Mouse (Mus musculus) bone marrow macrophage, adult 2 months (primary cell): ENCODE data around the gene Nlrc5. TPM values are rescaled to one million over a fixed set of nuclear protein-coding genes. Genes with fewer than 3 reads are reported as not detected.
"Not testable (repeated sequence)": the region's sequence is repeated elsewhere in the genome, so short reads cannot be mapped to it uniquely, and the experiment has no call there.

Source experiments
- H3K27ac ChIP-seq: 2 replicates; pipeline ENCODE4 v1.5.1; 2012; ENCODE audit warnings: low read depth, low read length; ENCODE audit not compliant: insufficient read depth
- H3K4me1 ChIP-seq: 2 replicates; pipeline ENCODE4 v1.6.1; 2012; ENCODE audit warnings: low read length; ENCODE audit not compliant: control insufficient read depth, insufficient read depth
- H3K4me3 ChIP-seq: 2 replicates; pipeline ENCODE4 v1.5.1; 2012; ENCODE audit warnings: mild to moderate bottlenecking, low read length, moderate library complexity; ENCODE audit not compliant: insufficient read depth
- CTCF ChIP-seq: IDR thresholded peaks from 2 replicates; pipeline ENCODE4 v1.5.1; 2012; ENCODE audit warnings: low read depth, mild to moderate bottlenecking, low read length, moderate library complexity
- POLR2A ChIP-seq: IDR thresholded peaks from 2 replicates; pipeline ENCODE4 v1.6.1; 2012; ENCODE audit warnings: mild to moderate bottlenecking, low read depth, low read length, borderline replicate concordance
- polyA plus RNA-seq: library from polyadenylated mRNA; stranded (reverse); fragments of >200 nt; gene quantifications from 2 replicates; pipeline ENCODE4 v1.2.4, GENCODE M21; 2012; ENCODE audit not compliant: missing spikeins, insufficient read depth, insufficient read length

The Nlrc5 gene
- polyA plus RNA-seq, 1 experiment: 37.8 TPM

DNA sequence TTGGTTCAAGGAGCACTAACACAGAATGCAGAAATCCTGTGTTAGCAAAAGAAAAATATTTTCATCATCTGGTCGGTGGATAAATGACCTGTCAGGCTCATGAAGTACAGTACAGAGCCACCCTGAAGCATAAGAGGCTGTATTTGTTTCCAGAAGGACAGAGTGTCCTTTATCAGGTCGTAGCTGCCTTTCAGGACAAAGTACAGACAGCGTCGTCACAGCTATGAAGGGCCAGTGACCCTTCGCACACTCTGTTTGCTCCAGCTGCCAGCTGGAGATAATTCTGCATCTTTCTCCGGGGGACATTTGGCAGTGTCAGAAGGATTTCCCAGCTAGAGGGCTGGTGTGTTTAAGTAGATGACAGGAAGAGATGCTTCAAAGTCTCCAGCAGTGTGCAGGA is 41.5 kb upstream of the Nlrc5 start:
- H3K4me3 ChIP-seq: no peak overlapping the region
- 0 out of 2 replicates have a peak, but pooled peaks cover 3% of the 10 kb centered on the region for H3K4me1 ChIP-seq
- TF ChIP-seq CTCF: no peak
- no peak for TF ChIP-seq POLR2A
- H3K27ac ChIP-seq: no peak overlapping the region

DNA sequence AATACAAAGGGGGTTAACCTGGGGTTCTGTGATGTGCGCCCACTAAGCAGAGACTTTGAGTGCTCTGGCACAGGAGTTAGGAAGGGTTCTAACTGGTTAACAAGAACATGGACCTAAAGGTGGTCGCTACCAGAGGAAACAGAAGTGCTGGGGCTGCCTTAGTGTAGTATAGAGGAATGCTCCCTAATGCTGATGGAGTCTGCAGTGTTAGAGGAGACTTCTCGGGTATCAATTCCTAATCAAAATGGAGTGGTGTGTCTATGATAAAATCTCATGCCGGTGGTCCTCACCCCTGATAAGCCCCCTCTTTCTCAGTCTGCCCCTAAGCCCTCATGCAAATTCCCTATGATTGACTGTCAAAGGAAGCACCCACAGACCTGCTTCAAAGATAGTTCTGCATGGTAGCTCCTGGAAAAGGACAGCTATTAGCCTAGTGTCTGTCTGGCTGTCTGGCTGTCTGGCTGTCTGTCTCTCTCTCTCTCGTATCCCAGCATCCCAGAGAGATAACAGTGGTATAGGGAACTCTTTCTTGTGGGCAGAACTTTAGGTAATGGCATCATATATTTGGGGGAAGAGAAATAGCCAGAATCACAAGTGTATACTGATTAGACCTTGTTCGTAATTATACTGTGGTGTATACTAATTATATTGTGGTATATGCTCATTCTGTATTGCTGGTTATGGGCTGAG is 38.2 kb upstream of the Nlrc5 start:
- no peak overlapping the region for H3K4me3 ChIP-seq
- H3K4me1 ChIP-seq: peaks cover 5% of the 10 kb centered on the region; the same call in 1 of the 2 replicates
- H3K27ac ChIP-seq: no peak overlapping the region
- TF ChIP-seq CTCF (no peak), POLR2A (no peak)

DNA sequence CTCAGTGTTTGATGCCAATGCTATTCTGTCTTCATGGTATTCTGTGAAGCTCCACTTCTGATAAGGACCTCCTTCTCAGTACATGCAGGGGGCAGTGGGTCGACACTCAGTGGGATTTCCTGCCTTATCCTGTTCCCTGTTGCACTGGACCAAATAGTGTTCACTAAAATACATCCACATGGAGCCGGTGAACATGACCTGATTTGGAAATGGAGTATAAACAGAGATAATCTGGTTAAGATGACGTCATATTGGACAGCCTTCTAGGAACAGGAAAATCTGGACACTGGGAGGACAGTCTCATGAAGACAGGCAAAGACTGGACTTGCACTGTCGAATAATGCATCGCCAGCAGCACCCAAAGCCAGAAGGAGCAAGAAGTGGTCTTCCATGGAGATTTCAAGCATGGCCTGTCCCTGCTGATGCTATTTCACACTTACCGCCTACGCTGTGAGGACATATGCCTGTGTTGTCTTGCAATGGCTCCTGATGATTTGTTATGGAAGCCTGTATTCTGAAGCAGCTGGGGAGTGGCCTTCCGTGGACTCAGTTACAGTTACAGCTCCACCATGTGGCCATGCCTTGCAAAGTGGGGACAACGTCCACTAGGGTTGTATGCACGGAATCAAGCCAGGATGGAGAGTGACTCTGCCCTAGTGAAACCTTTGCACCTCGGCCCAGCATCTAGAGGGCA is 37.0 kb upstream of the Nlrc5 start:
- Histone ChIP-seq H3K4me3 (no peak overlapping the region), H3K27ac (no peak overlapping the region)

DNA sequence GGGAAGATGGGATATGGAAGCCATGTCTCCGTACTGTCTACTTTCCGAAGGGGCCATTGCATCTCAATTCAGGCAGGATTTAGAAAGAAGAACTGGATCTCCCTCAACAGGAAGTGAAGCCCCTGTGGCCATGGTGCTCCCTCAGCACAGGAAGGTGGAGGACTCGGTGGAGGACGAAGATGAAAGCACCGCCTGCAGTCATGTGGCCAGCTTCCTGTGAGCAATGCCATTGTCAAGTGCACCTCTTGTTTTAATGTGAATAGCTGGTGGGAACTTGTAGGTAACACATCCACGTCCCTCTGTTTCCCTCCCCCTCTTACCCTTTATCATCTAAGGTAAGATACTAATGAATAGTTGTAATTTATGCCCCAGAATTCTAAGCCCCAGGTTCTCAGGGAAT is 35.6 kb upstream of the Nlrc5 start:
- no peak overlapping the region for H3K4me3 ChIP-seq
- H3K4me1 ChIP-seq: peaks cover 5% of the 10 kb centered on the region; the same call in 1 of the 2 replicates
- no peak overlapping the region for H3K27ac ChIP-seq
- TF ChIP-seq POLR2A (no peak), CTCF (no peak)

More for the DNA sequence above, 37.0 kb upstream of the Nlrc5 start:
- TF ChIP-seq CTCF: peak; percentile 69
- no peak for TF ChIP-seq POLR2A
- H3K4me1 ChIP-seq: peaks cover 5% of the 10 kb centered on the region; the same call in 1 of the 2 replicates

DNA sequence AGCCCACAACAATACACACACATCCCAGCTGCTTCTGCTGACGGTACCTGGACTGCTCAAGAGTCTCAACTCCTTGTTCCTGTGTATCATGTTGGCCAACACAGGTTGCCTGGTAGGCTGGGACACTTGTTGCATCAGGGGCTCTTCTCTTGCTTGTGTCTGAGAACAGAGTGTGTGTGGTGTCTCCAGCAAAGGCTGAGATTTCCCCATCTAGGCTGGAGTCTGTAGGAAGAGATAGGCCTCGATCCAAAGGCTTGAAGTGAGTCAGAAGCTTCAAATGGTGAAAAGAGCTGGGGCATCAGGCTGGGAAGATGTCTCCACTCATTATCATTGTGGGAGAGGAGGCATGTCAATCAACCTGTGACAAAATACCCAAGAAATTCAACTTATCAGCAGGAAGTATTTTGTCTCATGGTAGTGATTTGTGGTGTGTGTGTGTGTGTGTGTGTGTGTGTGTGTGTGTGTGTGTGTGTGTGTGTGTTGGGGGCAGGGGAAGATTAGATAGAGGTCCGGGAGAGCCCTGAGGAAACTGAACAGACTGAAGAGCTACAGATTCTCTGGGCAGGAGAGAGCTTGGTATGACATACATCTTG is 34.7 kb upstream of the Nlrc5 start:
- Histone ChIP-seq H3K4me1 (peaks cover 5% of the 10 kb centered on the region; the same call in 1 of the 2 replicates), H3K27ac (no peak overlapping the region), H3K4me3 (no peak overlapping the region)
- no peak for TF ChIP-seq CTCF
- TF ChIP-seq POLR2A: no peak

DNA sequence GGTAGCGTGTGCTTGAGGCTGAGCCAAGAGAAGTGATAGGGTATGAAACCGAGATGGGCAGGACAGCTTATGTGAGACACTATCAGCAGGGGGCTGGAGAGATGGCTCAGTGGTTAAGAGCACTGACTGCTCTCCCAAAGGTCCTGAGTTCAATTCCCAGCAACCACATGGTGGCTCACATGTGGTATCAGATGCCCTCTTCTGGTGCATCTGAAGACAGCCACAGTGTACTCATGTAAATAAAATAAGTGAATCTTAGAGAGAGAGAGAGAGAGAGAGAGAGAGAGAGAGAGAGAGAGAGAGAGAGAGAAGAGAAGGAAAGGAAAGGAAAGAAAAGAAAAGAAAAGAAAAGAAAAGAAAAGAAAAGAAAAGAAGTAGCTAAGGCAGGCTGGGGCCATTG is 34.2 kb upstream of the Nlrc5 start:
- not testable (repeated sequence) for H3K4me1 ChIP-seq, H3K4me3 ChIP-seq, H3K27ac ChIP-seq

DNA sequence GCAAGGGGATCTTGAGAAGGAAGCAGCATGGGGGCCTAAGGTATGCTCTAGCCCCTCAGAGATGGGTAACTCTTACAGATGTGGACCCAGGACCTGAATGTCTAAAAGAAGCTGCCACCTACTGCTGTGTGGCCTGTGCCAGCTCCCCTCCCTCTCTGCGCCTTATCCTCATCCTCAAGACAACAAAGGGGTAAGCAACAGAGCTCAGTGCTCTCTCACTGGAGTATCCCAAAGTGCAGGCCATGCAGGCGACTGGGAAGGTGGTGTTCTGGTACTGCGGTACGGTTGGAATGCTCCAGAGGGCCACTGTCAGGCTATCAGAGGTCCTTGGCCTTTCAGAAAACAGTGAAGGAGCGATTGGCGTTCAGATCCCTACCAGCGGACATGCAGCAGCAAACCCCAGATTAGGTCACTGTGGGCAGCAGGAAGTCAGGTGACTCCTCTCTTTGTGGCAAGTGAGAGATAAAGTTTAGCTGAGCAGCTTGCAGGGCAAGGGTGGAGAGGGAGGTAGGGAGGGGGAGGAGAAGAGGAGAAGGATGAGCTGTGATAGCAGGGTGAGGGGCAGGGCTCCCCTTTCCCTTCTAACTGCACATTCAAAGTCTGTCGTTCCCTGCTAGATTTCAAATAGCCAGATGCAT is 25.6 kb upstream of the Nlrc5 start:
- H3K27ac ChIP-seq: no peak overlapping the region
- peaks cover 7% of the 10 kb centered on the region for H3K4me1 ChIP-seq
- no peak for TF ChIP-seq CTCF
- TF ChIP-seq POLR2A: no peak
- no peak overlapping the region for H3K4me3 ChIP-seq

DNA sequence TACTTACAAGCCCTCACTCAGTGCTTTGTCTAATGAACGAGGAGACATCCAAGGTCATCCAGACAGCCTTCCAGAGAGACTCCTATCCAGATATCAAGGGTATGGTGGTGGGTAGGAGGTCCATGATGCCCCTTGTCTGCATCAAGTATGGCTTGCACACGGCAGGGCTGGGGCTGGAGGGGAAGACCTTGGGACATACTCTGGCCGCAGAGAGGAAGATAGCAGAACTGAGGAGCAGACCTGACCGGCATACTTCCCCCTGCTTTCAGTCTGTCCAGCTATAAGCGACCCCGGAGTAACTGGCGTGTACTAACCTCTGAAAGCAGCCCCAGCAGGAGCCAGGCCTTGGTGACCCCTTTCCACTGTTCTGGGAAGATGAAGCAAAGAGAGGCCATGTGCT is 24.6 kb upstream of the Nlrc5 start:
- no peak overlapping the region for H3K4me3 ChIP-seq
- H3K4me1 ChIP-seq: peaks cover 7% of the 10 kb centered on the region
- no peak overlapping the region for H3K27ac ChIP-seq
- TF ChIP-seq CTCF (no peak), POLR2A (no peak)

DNA sequence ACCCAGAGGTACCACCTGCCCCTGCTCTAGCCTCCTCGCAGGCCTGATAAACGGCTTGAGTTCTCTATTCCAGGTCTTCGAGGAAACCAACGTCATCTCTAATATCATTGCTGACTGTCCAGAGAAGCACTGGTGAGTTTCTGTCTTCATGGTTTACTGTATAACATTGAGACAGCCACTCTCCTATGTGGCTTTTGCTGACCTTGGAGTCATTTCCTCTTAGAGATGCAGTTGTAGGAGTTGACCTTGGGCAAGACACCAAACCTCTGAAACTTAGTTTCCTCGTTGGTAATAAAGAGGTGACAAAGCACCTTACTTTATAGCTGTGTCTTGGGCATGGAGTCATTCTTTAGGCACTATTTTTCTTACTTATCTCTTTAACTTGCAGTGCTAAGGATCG is 21.6 kb upstream of the Nlrc5 start:
- H3K27ac ChIP-seq: no peak overlapping the region
- H3K4me3 ChIP-seq: no peak overlapping the region
- TF ChIP-seq POLR2A (no peak), CTCF (no peak)
- peaks cover 13% of the 10 kb centered on the region for H3K4me1 ChIP-seq

DNA sequence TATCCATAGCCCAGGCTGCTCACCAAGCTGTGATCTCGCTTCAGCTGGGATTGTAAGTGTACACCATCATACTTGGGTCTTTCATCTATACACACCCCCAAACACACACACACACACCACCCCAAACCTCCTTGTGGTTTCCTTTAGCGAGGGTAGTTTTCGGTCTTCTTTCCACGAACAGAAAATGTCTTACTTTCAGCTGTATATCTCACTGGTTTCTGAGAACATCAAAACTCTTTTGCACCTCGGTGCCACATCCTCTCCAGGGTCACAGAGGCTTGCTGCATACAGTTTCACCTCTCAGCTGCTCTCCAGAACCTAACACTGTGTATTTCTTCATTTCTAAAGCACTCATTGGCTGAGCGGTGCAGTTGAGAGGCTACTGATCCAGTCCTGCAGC is 20.6 kb upstream of the Nlrc5 start:
- TF ChIP-seq CTCF (no peak), POLR2A (no peak)
- Histone ChIP-seq H3K27ac (no peak overlapping the region), H3K4me1 (peaks cover 20% of the 10 kb centered on the region), H3K4me3 (no peak overlapping the region)
